Mouse (Mus musculus) cerebellum, postnatal 10 days (tissue): ENCODE measurements at regions not wholly inside any gene's neighbourhood (a gene's known extent, or its start where the extent isn't known, plus 50 kb on each side); places are given as distances from the start of the nearest gene placed in this dataset.

Experiments
- DNase-seq, 2 experiments: peaks; one replicate each; pipeline ENCODE4 v3.0.0; 2021; ENCODE audit warnings: mixed read lengths in 2 of 2

GRCm38 (mm10) chr3:9884691-9885354, 203.1 kb upstream of the Gm9833 start:
- no peak for DNase-seq

GRCm38 (mm10) chr3:9885565-9885964, 202.3 kb upstream of the Gm9833 start:
- DNase-seq = peak; percentile 88 to 90

DNA sequence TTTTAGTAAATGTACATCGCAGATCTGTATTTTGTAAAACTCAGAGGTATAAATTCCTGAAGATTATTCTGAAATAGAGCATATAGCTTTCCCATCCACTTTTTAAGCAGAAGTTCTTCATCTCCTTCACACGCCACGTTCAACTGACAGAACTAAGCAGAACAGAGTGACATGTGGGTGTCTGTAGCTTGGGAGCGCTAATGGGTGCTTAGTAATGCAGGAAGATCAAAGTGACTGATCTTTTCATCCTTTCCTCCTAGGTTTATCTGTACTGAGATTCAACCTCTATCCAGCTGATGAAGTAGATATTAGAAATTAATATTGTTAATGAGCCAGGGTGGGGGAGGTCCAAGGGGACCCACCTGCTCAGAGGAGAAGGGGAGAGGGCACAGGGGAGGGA, 201.8 kb upstream of the Gm9833 start:
- DNase-seq = no peak

GRCm38 (mm10) chr3:9886765-9887626, 200.9 kb upstream of the Gm9833 start:
- peak; percentile 18 to 19 for DNase-seq

DNA sequence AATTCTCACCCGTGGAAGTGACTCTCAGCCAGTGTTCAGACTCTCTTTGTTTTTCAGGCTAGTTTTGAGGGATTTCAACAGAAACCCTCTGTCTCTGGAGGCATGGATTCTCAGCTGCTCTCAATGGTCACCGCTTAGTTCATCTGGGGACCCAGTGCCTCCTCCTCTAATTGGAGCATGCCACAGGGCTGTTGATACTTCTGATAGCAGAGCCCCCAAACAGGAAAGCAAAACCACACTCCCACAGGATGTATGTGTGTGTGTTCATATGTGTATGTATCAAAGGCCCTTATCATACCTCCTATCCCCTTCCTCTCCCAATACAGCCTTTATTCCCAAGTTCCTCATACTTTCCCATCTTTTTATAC, 200.3 kb upstream of the Gm9833 start:
- no peak for DNase-seq

GRCm38 (mm10) chr3:9888051-9888450, 199.9 kb upstream of the Gm9833 start:
- no peak for DNase-seq

GRCm38 (mm10) chr3:9892884-9893494, 194.9 kb upstream of the Gm9833 start:
- DNase-seq = no peak

DNA sequence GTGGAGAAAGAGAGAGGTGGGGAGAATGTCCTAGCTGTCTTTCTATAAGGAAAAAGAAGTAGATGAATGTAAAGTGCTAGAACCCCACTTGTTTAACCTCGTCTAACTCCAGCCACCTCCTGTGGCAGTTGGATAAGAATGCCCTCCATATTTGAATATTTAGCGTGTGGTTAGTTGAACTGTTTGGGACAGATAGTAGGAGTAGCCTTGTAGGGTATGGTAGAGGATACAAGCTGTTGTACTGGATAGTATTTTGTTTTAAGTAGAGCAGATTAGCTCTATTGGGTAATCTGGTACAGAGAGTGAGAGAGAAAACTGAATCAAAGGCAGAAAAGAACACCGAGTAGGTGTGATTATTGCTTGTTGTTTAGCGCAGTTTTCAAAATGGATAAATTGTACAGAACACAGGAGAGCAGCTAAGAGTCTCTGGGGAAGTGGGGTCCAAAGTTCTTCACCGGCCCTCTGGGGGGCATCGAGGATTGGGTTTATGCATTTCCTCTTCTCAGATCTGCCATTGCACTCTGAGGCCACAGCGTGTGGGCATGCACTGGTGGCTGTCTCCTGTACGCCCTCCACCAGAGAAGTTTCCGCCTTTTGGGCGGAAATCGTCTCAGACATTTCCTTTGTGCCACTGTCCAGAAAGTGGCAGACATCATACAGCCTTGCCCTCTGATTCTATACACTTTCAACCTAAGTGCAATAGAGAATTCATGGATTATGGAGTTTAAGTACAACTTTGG, 192.3 kb upstream of the Gm9833 start:
- DNase-seq = no peak

GRCm38 (mm10) chr3:9896303-9896702, 191.6 kb upstream of the Gm9833 start:
- peak in 1 of 2 experiments; percentile 30 for DNase-seq

DNA sequence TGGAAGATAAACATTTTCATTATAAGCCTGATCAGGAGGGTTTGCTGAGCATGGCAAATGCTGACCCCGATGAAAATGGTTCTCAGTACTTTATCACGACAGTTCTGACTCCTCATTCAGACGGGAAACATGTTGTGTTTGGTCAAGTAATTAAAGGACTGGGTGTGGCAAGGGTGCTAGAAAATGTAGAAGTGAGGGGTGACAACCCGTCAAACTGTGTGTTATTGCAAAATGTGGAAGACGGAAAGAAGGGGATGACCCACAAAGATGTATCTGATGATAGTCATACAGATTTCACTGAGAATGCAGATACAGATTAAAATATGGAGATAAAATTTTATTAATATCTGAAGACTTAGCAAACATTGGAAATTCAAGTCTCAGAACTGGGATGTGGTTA, 186.2 kb upstream of the Gm9833 start:
- no peak for DNase-seq

DNA sequence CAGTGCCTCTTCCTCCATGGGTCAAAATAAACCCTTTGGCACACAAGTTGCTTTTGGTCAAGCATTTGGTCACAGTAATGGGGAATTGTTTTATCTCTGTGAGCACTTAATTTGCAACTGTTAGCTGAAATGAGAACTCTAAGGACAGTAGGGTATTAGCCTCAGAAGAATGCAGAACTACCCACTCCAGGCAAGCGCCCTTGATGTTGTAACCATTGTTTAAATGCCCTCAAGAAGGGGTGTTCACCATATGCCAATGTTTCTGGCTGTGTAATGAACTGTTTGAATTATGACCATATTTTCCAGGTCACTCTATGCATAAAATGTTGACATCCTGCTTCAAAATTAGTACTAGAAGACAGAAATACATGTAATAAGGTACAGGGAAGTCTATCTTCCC, 174.6 kb upstream of the Gm9833 start:
- no peak for DNase-seq

- no peak for DNase-seq
These were observed 171.3 kb upstream of the Gm9833 start for GRCm38 (mm10) chr3:9916538-9917106.

DNA sequence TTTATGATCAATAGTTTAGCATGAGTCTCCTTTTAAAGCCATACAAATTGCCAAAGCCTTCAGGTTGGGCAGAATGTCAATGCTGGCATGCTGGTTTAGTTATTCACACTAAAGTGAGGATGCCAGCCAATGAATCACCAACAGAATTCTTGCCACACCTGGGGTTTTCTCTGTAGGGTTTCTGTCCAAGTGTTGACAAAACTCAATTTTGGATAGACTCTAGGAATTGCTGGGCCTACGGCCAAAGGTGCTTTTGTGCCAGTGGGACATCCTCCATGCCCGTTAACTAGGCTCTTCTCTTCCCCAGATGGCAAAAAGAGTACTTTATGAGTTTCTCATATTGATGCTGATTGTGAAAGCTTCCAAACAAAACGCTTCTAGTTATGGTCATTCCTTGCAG, 167.6 kb upstream of the Gm9833 start:
- peak; percentile 86 to 93 for DNase-seq

- no peak for DNase-seq
These were observed 166.2 kb upstream of the Gm9833 start for GRCm38 (mm10) chr3:9921730-9922129.

DNA sequence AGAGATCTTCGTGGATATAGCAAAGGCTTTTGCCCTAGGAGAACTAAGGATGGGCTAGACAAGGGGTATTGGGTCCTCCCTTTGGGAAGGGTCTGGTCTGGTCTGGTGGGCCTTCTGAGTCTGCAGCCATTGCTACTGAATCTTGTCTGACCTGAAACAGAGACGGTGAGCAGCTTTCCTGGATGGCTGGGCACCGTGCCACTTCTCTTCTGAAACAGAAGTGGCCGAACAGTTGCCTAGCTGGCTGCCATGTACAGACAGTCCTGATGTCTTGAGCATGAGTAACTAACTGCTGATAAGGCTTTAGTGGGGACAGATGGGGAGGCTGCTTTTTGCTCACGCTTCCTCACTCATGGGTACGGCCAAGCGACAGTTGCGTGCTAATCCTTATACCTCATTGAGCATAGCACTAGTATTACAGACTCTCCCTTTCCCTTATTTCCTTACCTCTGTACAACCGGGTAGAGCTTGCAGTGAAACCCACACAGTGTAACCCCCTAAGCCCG, 165.3 kb upstream of the Gm9833 start:
- peak; percentile 83 to 87 for DNase-seq

- no peak for DNase-seq
These were observed 163.3 kb upstream of the Gm9833 start for GRCm38 (mm10) chr3:9924630-9925029.

GRCm38 (mm10) chr3:9936853-9937441, 151.0 kb upstream of the Gm9833 start:
- DNase-seq = no peak

DNA sequence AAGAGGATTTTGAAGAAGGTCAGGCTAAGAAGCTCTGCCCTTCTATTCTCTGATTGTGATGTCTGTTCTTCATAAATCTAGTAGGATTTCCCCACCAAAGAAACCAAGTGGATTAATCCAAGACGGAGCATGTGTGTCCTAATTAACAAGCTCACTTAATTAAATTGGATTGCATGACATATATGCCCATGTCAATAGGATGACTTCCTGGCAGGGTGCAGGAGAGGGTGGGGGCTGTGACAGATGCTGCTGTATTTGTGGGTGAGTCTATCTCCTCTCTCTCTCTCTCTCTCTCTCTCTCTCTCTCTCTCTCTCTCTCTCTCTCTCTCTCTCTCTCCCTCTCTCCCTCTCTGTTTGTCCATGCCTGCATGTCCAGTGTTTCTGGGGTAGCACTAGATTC, 149.3 kb upstream of the Gm9833 start:
- peak; percentile 72 to 81 for DNase-seq

- no peak for DNase-seq
These were observed 145.3 kb upstream of the Gm9833 start for GRCm38 (mm10) chr3:9942631-9943030.

- DNase-seq = peak; percentile 85 to 89
These were observed 140.4 kb upstream of the Gm9833 start for GRCm38 (mm10) chr3:9947357-9948065.

GRCm38 (mm10) chr3:9948114-9948513, 139.8 kb upstream of the Gm9833 start:
- no peak for DNase-seq
